Mouse (Mus musculus) ovary, postnatal 14 days (tissue): ENCODE results near the gene Rhpn2.
A peak's percentile ranks its signal among the peaks of the same experiment; 100 is the strongest.

Experiments used
- DNase-seq: peaks from one replicate; pipeline ENCODE4 v3.0.0; 2022; ENCODE audit warnings: low spot score

Gene Rhpn2

GRCm38 (mm10) chr7:35388694-35389093 is 54.7 kb downstream of the Rhpn2 start:
- DNase-seq, result no peak

GRCm38 (mm10) chr7:35392935-35393334 is 59.0 kb downstream of the Rhpn2 start:
- no peak for DNase-seq

GRCm38 (mm10) chr7:35395734-35396456 is 61.9 kb downstream of the Rhpn2 start:
- DNase-seq, result no peak

GRCm38 (mm10) chr7:35396542-35397168 is 62.7 kb downstream of the Rhpn2 start, which contains the start of the genes Faap24 and Cep89:
Gene Faap24, minus strand, starts transcription at chr7:35396836.
Gene Cep89, plus strand, starts transcription at chr7:35397035.
- peak; percentile 98 for DNase-seq

GRCm38 (mm10) chr7:35401169-35401568 is 67.2 kb downstream of the Rhpn2 start:
- DNase-seq, result no peak

- DNase-seq, result no peak
Observed at GRCm38 (mm10) chr7:35415226-35415625, 81.3 kb downstream of the Rhpn2 start.

- DNase-seq, result no peak
Observed at GRCm38 (mm10) chr7:35415801-35416653, 82.1 kb downstream of the Rhpn2 start.

GRCm38 (mm10) chr7:35416654-35416948 is 82.6 kb downstream of the Rhpn2 start:
- DNase-seq, result no peak

GRCm38 (mm10) chr7:35423071-35423470 is 89.1 kb downstream of the Rhpn2 start:
- no peak for DNase-seq

GRCm38 (mm10) chr7:35428146-35428545 is 94.2 kb downstream of the Rhpn2 start:
- no peak for DNase-seq

GRCm38 (mm10) chr7:35435266-35435665 is 101.3 kb downstream of the Rhpn2 start:
- DNase-seq, result no peak
